Mouse (Mus musculus) heart, embryonic 16.5 days (tissue): ENCODE measurements around the gene Oas1g. TPM values are rescaled to one million over a fixed set of nuclear protein-coding genes. Genes with fewer than 3 reads are reported as not detected.
"Not testable (repeated sequence)": the region's sequence is repeated elsewhere in the genome, so short reads cannot be mapped to it uniquely, and the experiment has no call there.

ENCODE experiments used
- ATAC-seq: fragments of 200-750 bp; cut with Nextera tagmentation; replicated peaks from 2 replicates; pipeline ENCODE4 v1.8.0; 2017; ENCODE audit warnings: moderate number of reproducible peaks; ENCODE audit not compliant: insufficient read depth, low FRiP score; ENCODE audit errors: extremely low read depth
- H3K27ac ChIP-seq: fragments of 300-500 bp; sonication (generic); 2 replicates; pipeline ENCODE4 v1.5.1; 2014; ENCODE audit warnings: mild to moderate bottlenecking, low read length, control low read depth, moderate library complexity
- H3K27me3 ChIP-seq: fragments of 300-500 bp; sonication (generic); 2 replicates; pipeline ENCODE4 v1.6.1; 2014; ENCODE audit warnings: low read length, mixed read lengths; ENCODE audit not compliant: control insufficient read depth, insufficient read depth
- H3K36me3 ChIP-seq: fragments of 300-500 bp; sonication (generic); 2 replicates; pipeline ENCODE4 v1.6.1; 2014; ENCODE audit not compliant: control insufficient read depth, insufficient read depth
- H3K4me1 ChIP-seq: fragments of 300-500 bp; sonication (generic); 2 replicates; pipeline ENCODE4 v1.6.1; 2014; ENCODE audit warnings: low read length, mixed read lengths; ENCODE audit not compliant: control insufficient read depth, insufficient read depth
- H3K4me2 ChIP-seq: fragments of 300-500 bp; sonication (generic); 2 replicates; pipeline ENCODE4 v1.6.1; 2014; ENCODE audit warnings: low read depth, mild to moderate bottlenecking, control low read depth, low read length
- H3K4me3 ChIP-seq: fragments of 300-500 bp; sonication (generic); 2 replicates; pipeline ENCODE4 v1.5.1; 2014; ENCODE audit warnings: mild to moderate bottlenecking, control low read depth, low read length
- H3K9ac ChIP-seq: fragments of 300-500 bp; sonication (generic); 2 replicates; pipeline ENCODE4 v1.6.1; 2014; ENCODE audit warnings: low read length, control low read depth
- H3K9me3 ChIP-seq: fragments of 300-500 bp; sonication (generic); replicated peaks from 2 replicates; pipeline ENCODE4 v1.6.1; 2016; ENCODE audit warnings: low read length; ENCODE audit not compliant: control insufficient read depth
- WGBS: fragments of 180-500 bp; shearing (Covaris S2); extraction: QIAGEN DNeasy Blood & Tissue Kit; methylation state at CpG from one replicate; pipeline ENCODE4 v1.1.7; 2014; 5-methylcytosine and 5-hydroxymethylcytosine counted together
- polyA plus RNA-seq: library from polyadenylated mRNA; unstranded; fragments of >200 nt; fragmentation: Nextera tagmentation; extraction: Ambion mirVana; gene quantifications from 2 replicates; pipeline ENCODE4 v1.2.1, GENCODE M21; 2015

The Oas1g gene
- polyA plus RNA-seq, 1 experiment from 2014 or later, result 0.85 TPM

DNA sequence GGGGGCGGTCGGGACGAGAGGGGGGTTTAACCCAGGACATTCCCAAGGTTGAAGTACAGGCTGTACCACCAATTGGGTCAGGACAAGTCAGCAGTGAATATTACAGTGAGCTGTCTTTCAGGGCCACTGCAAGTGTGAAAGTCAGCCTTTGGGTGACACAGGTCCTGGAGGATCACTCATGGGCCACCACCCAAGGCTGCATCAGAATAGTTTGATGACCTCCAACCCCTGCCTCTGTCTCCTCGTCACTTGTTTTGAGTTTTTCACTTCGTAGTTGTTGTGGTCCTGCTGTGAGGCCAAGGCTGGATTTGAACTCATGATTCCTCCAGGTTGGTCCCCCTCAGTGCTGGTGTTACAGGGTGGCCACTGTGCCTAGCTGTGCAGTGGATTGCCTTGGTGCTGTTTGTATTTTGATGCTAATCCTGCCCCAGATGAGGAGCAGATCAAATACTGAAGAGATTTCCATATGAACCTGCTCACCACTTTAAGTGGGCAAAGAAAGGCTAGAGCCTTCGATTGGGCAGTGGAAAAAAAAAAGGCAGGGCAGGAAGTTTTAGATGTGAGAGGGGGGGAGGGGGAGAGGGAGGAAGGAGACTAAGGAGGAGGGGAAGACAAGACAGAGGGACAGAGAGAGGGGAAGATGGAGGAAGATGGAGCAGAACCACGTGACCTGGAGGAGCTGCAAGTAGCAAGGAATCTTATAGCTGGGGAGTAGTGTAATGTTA, 20.9 kb upstream of the Oas1g start:
- Histone ChIP-seq H3K4me3 (no peak overlapping the region), H3K4me1 (no peaks in the 10 kb centered on the region), H3K27ac (no peak overlapping the region), H3K27me3 (no peaks in the 10 kb centered on the region), H3K36me3 (no peaks in the 10 kb centered on the region), H3K9ac (no peak overlapping the region), H3K9me3 (no peaks in the 10 kb centered on the region), H3K4me2 (no peak overlapping the region)
- WGBS, result 42% methylated on average over 7 of the region's 7 CpGs
- ATAC-seq, result no peak

DNA sequence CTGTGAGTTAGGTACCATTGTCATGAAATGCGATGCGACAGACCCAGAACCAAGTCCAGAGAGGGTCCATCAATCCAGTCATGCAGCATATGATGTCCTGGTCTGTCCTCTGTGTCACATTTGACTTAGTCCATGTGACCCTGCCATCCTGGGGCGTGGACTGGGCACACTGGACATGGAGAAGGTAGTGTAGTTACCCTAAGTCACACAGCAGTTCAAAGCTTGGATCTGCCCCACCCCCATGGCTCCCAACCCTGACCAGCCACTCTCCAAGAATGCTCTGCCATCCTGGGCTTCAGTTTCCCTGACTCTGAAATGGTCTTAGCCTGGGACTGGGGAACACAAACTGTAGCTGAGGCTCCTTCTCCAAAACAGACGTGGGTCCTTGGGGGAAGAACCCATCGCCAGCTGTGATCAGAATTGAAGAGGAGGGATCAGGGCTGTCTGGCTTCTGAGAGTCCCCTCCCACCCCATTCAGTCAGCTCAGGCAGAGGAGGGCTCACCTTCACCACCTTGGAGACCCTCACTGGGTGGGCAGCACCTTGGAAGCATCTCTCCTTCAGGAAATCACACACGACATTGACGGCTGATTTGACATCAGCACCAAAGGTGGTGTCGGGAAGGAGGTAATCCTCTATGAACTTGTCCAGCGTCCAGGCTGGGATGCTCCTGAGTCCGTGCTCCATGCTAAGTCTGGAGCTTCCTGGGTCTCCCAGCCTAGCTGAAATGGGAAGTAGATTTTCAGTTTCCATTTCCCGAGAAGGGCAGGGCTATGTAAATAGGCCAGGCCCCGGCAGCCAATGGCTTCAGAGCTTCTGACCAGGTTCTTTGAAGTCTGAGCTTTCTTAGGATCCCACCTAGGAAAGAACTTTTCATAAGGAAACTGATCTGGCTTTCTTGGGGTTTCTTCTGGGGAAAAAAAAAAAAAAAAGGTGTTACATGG, 19.6 kb upstream of the Oas1g start, which contains the start of gene Oas1a:
Oas1a (minus strand) TSS at position 731 of the 943 bp plus-strand sequence.
- H3K9me3 ChIP-seq, H3K9ac ChIP-seq, H3K4me2 ChIP-seq, H3K4me3 ChIP-seq, H3K27ac ChIP-seq, ATAC-seq, H3K4me1 ChIP-seq, H3K36me3 ChIP-seq, H3K27me3 ChIP-seq: not testable (repeated sequence)
- WGBS, result 34% methylated on average over 8 of the region's 12 CpGs

DNA sequence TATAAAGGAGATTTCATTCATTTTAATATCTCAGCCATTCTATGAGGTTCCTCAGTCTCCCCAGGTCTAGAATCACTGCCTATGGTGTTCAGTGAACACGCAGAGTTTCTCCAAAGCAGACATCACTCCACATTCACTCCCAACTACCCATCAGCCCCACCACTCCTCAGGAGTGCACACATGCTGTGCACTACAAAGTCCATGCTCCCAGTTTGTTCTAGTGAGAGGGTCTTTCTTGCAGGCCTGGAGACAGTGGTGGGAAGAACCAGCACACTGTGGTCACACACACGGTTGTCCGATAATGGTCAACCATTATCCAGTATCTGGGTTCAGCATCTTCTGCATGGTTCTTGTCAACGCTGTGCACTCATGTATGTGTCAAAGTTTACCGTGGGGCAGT, 14.6 kb upstream of the Oas1g start:
- H3K36me3 ChIP-seq, result no peaks in the 10 kb centered on the region
- H3K9ac ChIP-seq, result no peak overlapping the region
- WGBS, result 83% methylated on average over 5 of the region's 5 CpGs
- no peaks in the 10 kb centered on the region for H3K4me1 ChIP-seq
- no peaks in the 10 kb centered on the region for H3K27me3 ChIP-seq
- no peak overlapping the region for H3K4me2 ChIP-seq
- no peaks in the 10 kb centered on the region; the same call in 1 of the 2 replicates for H3K9me3 ChIP-seq
- H3K4me3 ChIP-seq, result no peak overlapping the region
- ATAC-seq, result no peak
- no peak overlapping the region for H3K27ac ChIP-seq

GRCm38 (mm10) chr5:120900666-120901065, 13.3 kb upstream of the Oas1g start:
- no peaks in the 10 kb centered on the region for H3K36me3 ChIP-seq
- H3K4me3 ChIP-seq, result no peak overlapping the region
- no peaks in the 10 kb centered on the region for H3K4me1 ChIP-seq
- ATAC-seq, result no peak
- no peak overlapping the region for H3K4me2 ChIP-seq
- no peaks in the 10 kb centered on the region; the same call in 1 of the 2 replicates for H3K9me3 ChIP-seq
- no peak overlapping the region for H3K9ac ChIP-seq
- WGBS, result 41% methylated on average over 1 of the region's 1 CpGs
- H3K27me3 ChIP-seq, result no peaks in the 10 kb centered on the region
- no peak overlapping the region for H3K27ac ChIP-seq

GRCm38 (mm10) chr5:120898726-120899125, 11.3 kb upstream of the Oas1g start:
- H3K4me1 ChIP-seq, result no peaks in the 10 kb centered on the region
- no peaks in the 10 kb centered on the region; the same call in 1 of the 2 replicates for H3K9me3 ChIP-seq
- H3K36me3 ChIP-seq, result no peaks in the 10 kb centered on the region
- no peak for ATAC-seq
- H3K4me2 ChIP-seq, result no peak overlapping the region
- H3K27ac ChIP-seq, result no peak overlapping the region
- no peak overlapping the region for H3K4me3 ChIP-seq
- H3K9ac ChIP-seq, result no peak overlapping the region
- H3K27me3 ChIP-seq, result no peaks in the 10 kb centered on the region

DNA sequence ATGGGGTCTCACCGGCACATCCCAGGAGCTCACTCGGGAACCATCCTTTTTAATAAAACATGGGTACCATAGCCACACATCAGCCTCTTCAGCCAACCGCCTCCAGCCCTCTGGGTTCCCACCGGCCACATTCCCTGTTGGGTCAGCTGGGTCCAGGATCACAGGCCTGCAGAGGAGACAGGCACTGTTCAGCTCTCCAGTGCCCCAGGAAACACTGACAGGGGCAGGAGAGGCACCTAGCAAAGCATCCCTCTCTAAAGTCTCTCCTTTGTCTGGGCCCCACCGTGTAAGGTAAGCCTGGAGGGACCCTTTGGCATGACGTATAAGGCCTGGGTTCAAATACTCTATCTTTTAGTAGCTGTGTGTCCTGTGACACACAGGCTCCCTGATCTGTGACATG, 10.9 kb upstream of the Oas1g start:
- no peak overlapping the region for H3K9ac ChIP-seq
- 78% methylated on average over 6 of the region's 6 CpGs for WGBS
- no peak overlapping the region for H3K4me2 ChIP-seq
- no peak overlapping the region for H3K4me3 ChIP-seq
- no peaks in the 10 kb centered on the region for H3K27me3 ChIP-seq
- ATAC-seq, result no peak
- no peaks in the 10 kb centered on the region for H3K4me1 ChIP-seq
- H3K27ac ChIP-seq, result no peak overlapping the region
- no peaks in the 10 kb centered on the region for H3K36me3 ChIP-seq
- H3K9me3 ChIP-seq, result no peaks in the 10 kb centered on the region; the same call in 1 of the 2 replicates

GRCm38 (mm10) chr5:120895231-120895900, 8.0 kb upstream of the Oas1g start:
- ATAC-seq, result no peak
- H3K4me1 ChIP-seq, result no peaks in the 10 kb centered on the region
- WGBS, result 83% methylated on average over 11 of the region's 11 CpGs

DNA sequence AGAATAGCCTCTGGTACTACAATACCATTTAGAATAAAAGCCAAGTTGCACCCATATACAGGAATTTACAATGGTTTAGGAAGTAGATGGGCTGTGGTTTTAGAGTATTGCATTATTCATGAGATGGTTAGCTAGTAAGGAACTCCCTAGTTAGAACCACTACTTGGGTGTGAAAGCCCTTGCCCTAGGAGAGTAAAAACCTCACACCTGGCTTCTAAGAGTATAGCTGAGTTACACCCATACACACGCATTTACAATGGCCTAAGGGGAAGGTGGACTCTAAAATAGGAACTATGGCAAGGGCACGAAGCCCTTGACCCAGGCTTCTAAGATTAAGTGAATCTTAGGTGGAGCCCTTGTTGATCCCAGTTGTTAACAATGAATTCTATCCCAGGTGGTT, 7.3 kb upstream of the Oas1g start:
- H3K9me3 ChIP-seq, H3K4me2 ChIP-seq, H3K36me3 ChIP-seq, H3K4me3 ChIP-seq, H3K27me3 ChIP-seq, H3K9ac ChIP-seq, H3K27ac ChIP-seq, ATAC-seq, H3K4me1 ChIP-seq: not testable (repeated sequence)
- 60% methylated on average over 2 of the region's 2 CpGs for WGBS

More at GRCm38 (mm10) chr5:120895231-120895900, 8.0 kb upstream of the Oas1g start:
- H3K27ac ChIP-seq, result no peak overlapping the region
- H3K4me2 ChIP-seq, result no peak overlapping the region
- no peaks in the 10 kb centered on the region; the same call in 1 of the 2 replicates for H3K9me3 ChIP-seq
- H3K36me3 ChIP-seq, result no peaks in the 10 kb centered on the region
- H3K27me3 ChIP-seq, result no peaks in the 10 kb centered on the region
- H3K9ac ChIP-seq, result no peak overlapping the region
- H3K4me3 ChIP-seq, result no peak overlapping the region
